Mouse (Mus musculus): Measurements from ENCODE around the gene Trim11. TPM values are rescaled to one million over a fixed set of nuclear protein-coding genes. Genes with fewer than 3 reads are reported as not detected.

The Trim11 gene
- polyA plus RNA-seq, 1 experiment from 2014 or later: 22.2 TPM

GRCm38 (mm10) chr11:58970831-58971530, 6.9 kb upstream of the Trim11 start:
- H3K4me3 ChIP-seq (replicated peaks): no peak overlapping the region
- peaks cover 12% of the 10 kb centered on the region for H3K4me1 ChIP-seq
- H3K4me2 ChIP-seq: no peak overlapping the region
- ATAC-seq (ENCODE audit: low FRiP score): no peak
- H3K27ac ChIP-seq (replicated peaks): no peak overlapping the region
- H3K27me3 ChIP-seq (replicated peaks): no peaks in the 10 kb centered on the region
- H3K9me3 ChIP-seq (replicated peaks): no peaks in the 10 kb centered on the region
- peaks cover 15% of the 10 kb centered on the region; the same call in 1 of the 2 replicates for H3K36me3 ChIP-seq
- H3K9ac ChIP-seq (replicated peaks): no peak overlapping the region
- WGBS: 93% methylated on average over 21 of the region's 21 CpGs

GRCm38 (mm10) chr11:58971796-58972195, 6.1 kb upstream of the Trim11 start:
- no peak overlapping the region for H3K4me3 ChIP-seq (replicated peaks)
- no peak overlapping the region for H3K9ac ChIP-seq (replicated peaks)
- H3K9me3 ChIP-seq (replicated peaks): no peaks in the 10 kb centered on the region
- no peaks in the 10 kb centered on the region for H3K27me3 ChIP-seq (replicated peaks)
- no peak for ATAC-seq (ENCODE audit: low FRiP score)
- H3K4me1 ChIP-seq: peaks cover 16% of the 10 kb centered on the region
- H3K4me2 ChIP-seq: no peak overlapping the region
- no peak overlapping the region for H3K27ac ChIP-seq (replicated peaks)
- peaks cover 15% of the 10 kb centered on the region; the same call in 1 of the 2 replicates for H3K36me3 ChIP-seq
- 97% methylated on average over 3 of the region's 3 CpGs for WGBS

- 93% methylated on average over 3 of the region's 3 CpGs for WGBS
- no peak for ATAC-seq (ENCODE audit: low FRiP score)
- Histone ChIP-seq H3K4me2 (no peak overlapping the region), H3K4me3 (replicated peaks) (no peak overlapping the region), H3K9ac (replicated peaks) (no peak overlapping the region), H3K9me3 (replicated peaks) (no peaks in the 10 kb centered on the region), H3K27me3 (replicated peaks) (no peaks in the 10 kb centered on the region), H3K4me1 (peaks cover 29% of the 10 kb centered on the region), H3K27ac (replicated peaks) (no peak overlapping the region), H3K36me3 (peaks cover 15% of the 10 kb centered on the region; the same call in 1 of the 2 replicates)
These were observed 3.5 kb upstream of the Trim11 start for GRCm38 (mm10) chr11:58974414-58974813.

- Histone ChIP-seq H3K27ac (replicated peaks) (peak overlapping the region; percentile 83), H3K9ac (replicated peaks) (peak overlapping the region; percentile 74)
- WGBS: under 1% methylated on average over 29 of the region's 29 CpGs
These were observed 743 bp upstream of the Trim11 start for GRCm38 (mm10) chr11:58977150-58977549.

GRCm38 (mm10) chr11:58977607-58978026, 276 bp upstream of the Trim11 start:
- WGBS: under 1% methylated on average over 21 of the region's 21 CpGs
- peaks cover 59% of the 10 kb centered on the region for H3K4me1 ChIP-seq
- H3K36me3 ChIP-seq: peaks cover 14% of the 10 kb centered on the region
- ATAC-seq (ENCODE audit: low FRiP score): peak; percentile 5; the same call in 1 of the 2 replicates
- H3K27ac ChIP-seq (replicated peaks): peak overlapping the region; percentile 83
- peak overlapping the region; percentile 100 for H3K4me2 ChIP-seq
- H3K9me3 ChIP-seq (replicated peaks): no peaks in the 10 kb centered on the region
- peak overlapping the region; percentile 81 for H3K4me3 ChIP-seq (replicated peaks)
- peak overlapping the region; percentile 74 for H3K9ac ChIP-seq (replicated peaks)
- no peaks in the 10 kb centered on the region for H3K27me3 ChIP-seq (replicated peaks)

More at GRCm38 (mm10) chr11:58977150-58977549, 743 bp upstream of the Trim11 start:
- Histone ChIP-seq H3K9me3 (replicated peaks) (no peaks in the 10 kb centered on the region), H3K36me3 (peaks cover 10% of the 10 kb centered on the region), H3K27me3 (replicated peaks) (no peaks in the 10 kb centered on the region), H3K4me3 (replicated peaks) (peak overlapping the region; percentile 81), H3K4me1 (peaks cover 56% of the 10 kb centered on the region), H3K4me2 (peak overlapping the region; percentile 100)
- ATAC-seq (ENCODE audit: low FRiP score): no peak

- peak overlapping the region; percentile 81 for H3K4me3 ChIP-seq (replicated peaks)
- ATAC-seq (ENCODE audit: low FRiP score): no peak
- 4% methylated on average over 5 of the region's 5 CpGs for WGBS
- H3K9ac ChIP-seq (replicated peaks): peak overlapping the region; percentile 74
- no peak overlapping the region for H3K27ac ChIP-seq (replicated peaks)
- H3K9me3 ChIP-seq (replicated peaks): no peaks in the 10 kb centered on the region
- no peaks in the 10 kb centered on the region for H3K27me3 ChIP-seq (replicated peaks)
- H3K36me3 ChIP-seq: peaks cover 19% of the 10 kb centered on the region
- peaks cover 59% of the 10 kb centered on the region for H3K4me1 ChIP-seq
- H3K4me2 ChIP-seq: peak overlapping the region; percentile 100
These were observed 775 bp downstream of the Trim11 start for GRCm38 (mm10) chr11:58978706-58979030.

GRCm38 (mm10) chr11:58979183-58979582, 1.3 kb downstream of the Trim11 start:
- Histone ChIP-seq H3K27ac (replicated peaks) (no peak overlapping the region), H3K4me2 (peak overlapping the region; percentile 100), H3K36me3 (peaks cover 23% of the 10 kb centered on the region), H3K4me1 (peaks cover 59% of the 10 kb centered on the region), H3K27me3 (replicated peaks) (no peaks in the 10 kb centered on the region), H3K9ac (replicated peaks) (peak overlapping the region; percentile 74), H3K9me3 (replicated peaks) (no peaks in the 10 kb centered on the region), H3K4me3 (replicated peaks) (peak overlapping the region; percentile 81)
- WGBS: 88% methylated on average over 3 of the region's 3 CpGs
- ATAC-seq (ENCODE audit: low FRiP score): no peak

- H3K4me3 ChIP-seq (replicated peaks): peak overlapping the region; percentile 81
These were observed 1.8 kb downstream of the Trim11 start for GRCm38 (mm10) chr11:58979661-58980060.

GRCm38 (mm10) chr11:58980381-58980990, 2.6 kb downstream of the Trim11 start:
- peak overlapping the region; percentile 100 for H3K4me2 ChIP-seq

More at GRCm38 (mm10) chr11:58979661-58980060, 1.8 kb downstream of the Trim11 start:
- WGBS: 90% methylated on average over 7 of the region's 7 CpGs
- Histone ChIP-seq H3K4me2 (peak overlapping the region; percentile 100), H3K9me3 (replicated peaks) (no peaks in the 10 kb centered on the region), H3K36me3 (peaks cover 23% of the 10 kb centered on the region), H3K4me1 (peaks cover 55% of the 10 kb centered on the region), H3K27me3 (replicated peaks) (no peaks in the 10 kb centered on the region), H3K27ac (replicated peaks) (no peak overlapping the region), H3K9ac (replicated peaks) (peak overlapping the region; percentile 74)
- ATAC-seq (ENCODE audit: low FRiP score): no peak

GRCm38 (mm10) chr11:58981541-58982447, 3.9 kb downstream of the Trim11 start:
- 56% methylated on average over 14 of the region's 14 CpGs for WGBS
- Histone ChIP-seq H3K9me3 (replicated peaks) (no peaks in the 10 kb centered on the region), H3K36me3 (peaks cover 43% of the 10 kb centered on the region), H3K4me1 (peaks cover 43% of the 10 kb centered on the region), H3K9ac (replicated peaks) (no peak overlapping the region), H3K27ac (replicated peaks) (no peak overlapping the region), H3K27me3 (replicated peaks) (no peaks in the 10 kb centered on the region), H3K4me2 (no peak overlapping the region), H3K4me3 (replicated peaks) (no peak overlapping the region)
- ATAC-seq (ENCODE audit: low FRiP score): no peak

More at GRCm38 (mm10) chr11:58980381-58980990, 2.6 kb downstream of the Trim11 start:
- H3K9ac ChIP-seq (replicated peaks): peak overlapping the region; percentile 74; the same call in 1 of the 2 replicates
- peaks cover 30% of the 10 kb centered on the region for H3K36me3 ChIP-seq
- no peak overlapping the region for H3K27ac ChIP-seq (replicated peaks)
- ATAC-seq (ENCODE audit: low FRiP score): no peak
- H3K9me3 ChIP-seq (replicated peaks): no peaks in the 10 kb centered on the region
- WGBS: 74% methylated on average over 5 of the region's 5 CpGs
- no peaks in the 10 kb centered on the region for H3K27me3 ChIP-seq (replicated peaks)
- peaks cover 52% of the 10 kb centered on the region for H3K4me1 ChIP-seq
- peak overlapping the region; percentile 81; the same call in 1 of the 2 replicates for H3K4me3 ChIP-seq (replicated peaks)

- Histone ChIP-seq H3K4me1 (peaks cover 38% of the 10 kb centered on the region), H3K4me2 (no peak overlapping the region), H3K27me3 (replicated peaks) (no peaks in the 10 kb centered on the region), H3K27ac (replicated peaks) (no peak overlapping the region), H3K4me3 (replicated peaks) (no peak overlapping the region), H3K36me3 (peaks cover 50% of the 10 kb centered on the region), H3K9me3 (replicated peaks) (no peaks in the 10 kb centered on the region), H3K9ac (replicated peaks) (no peak overlapping the region)
- ATAC-seq (ENCODE audit: low FRiP score): no peak
- 83% methylated on average over 18 of the region's 18 CpGs for WGBS
These were observed 4.7 kb downstream of the Trim11 start for GRCm38 (mm10) chr11:58982471-58983097.
